Mouse (Mus musculus) heart, adult 2 months (tissue): ENCODE measurements at regions not wholly inside any gene's neighbourhood (a gene's known extent, or its start where the extent isn't known, plus 50 kb on each side); places are given as distances from the start of the nearest gene placed in this dataset.

Experiments used
- CTCF ChIP-seq: fragments of 200-600 bp; IDR thresholded peaks from 2 replicates; pipeline ENCODE4 v1.8.1; 2022; ENCODE audit warnings: antibody characterized with exemption, mild to moderate bottlenecking, moderate library complexity
- EP300 ChIP-seq: fragments of 200-500 bp; IDR thresholded peaks from 2 replicates; pipeline ENCODE4 v1.6.1; 2011; ENCODE audit warnings: low read depth, low read length, control low read depth; ENCODE audit not compliant: insufficient read depth

DNA sequence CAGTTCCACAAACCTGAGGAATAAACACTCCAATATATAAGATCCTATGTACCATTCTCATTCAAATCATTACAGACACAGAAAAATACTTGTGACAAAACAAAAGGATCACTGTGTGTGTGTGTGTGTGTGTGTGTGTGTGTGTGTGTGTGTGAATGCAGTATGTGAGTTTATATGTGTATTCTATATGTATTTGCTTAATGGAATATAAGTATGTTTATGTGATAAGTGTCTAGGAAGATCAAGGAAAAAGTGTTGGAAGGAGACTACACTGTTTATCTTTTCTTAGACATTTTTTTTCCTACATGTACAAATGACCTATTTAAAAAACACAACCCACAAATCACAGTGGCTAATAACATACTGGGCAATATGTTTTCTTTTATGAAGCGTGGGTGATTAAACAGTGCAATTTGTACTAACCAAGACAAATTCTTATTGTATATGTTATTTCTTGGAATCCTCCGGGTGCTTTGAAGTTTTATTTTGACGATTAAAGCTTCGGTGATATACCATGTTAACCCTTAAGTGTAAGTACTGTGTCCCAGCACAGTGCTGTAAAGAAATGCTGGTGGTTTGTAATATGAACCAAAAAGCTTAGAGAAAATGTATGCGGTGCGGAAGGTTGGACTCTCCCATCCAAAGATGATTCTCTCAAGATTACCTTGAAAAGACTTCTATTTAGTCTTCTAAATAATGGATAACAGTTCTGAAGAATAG is 171.6 kb upstream of the Btbd3 start:
- TF ChIP-seq CTCF (no peak), EP300 (no peak)
